Mouse (Mus musculus): ENCODE measurements around the gene Lmod3.

DNA sequence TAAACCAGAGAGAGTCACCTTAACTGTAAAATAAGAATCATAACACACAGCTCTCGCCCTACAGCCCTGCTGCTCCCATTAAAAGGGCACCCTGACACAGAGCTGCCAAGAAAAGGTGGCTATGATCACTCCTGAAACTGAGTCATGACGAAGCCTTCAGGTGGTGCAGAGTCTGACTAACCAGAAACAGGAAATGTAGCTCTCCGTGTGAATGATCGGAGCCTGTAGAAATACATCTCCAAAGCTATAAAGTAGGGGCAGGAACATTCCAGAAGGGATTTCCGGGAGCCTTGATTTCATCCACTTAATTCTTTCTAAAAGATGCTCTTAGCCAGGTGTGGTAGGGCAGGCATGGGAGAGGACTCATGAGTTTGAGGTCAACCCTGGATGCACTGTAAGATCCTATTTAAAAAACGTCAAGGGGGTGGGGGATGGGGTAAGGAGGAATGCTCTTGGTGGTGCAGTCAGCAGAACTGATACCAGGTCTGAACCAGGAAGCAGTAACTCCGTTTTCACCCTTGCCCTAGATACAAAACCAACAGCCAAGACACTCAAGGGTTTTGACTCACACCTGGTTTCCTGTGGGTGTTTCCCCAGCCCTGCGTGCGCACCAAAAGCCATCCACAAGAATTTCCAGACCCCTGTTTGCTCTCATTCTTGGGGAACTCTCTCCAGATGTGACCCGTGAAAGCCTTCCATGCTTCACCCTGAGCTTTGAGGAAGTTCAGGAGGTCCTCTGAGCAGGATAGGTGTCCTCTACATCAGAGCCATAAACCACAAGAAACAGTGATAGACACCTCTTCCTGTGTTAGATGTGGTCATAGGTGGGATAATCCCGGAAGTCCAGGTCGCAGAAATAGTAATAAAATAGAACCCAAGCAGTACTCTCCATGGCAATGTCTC, 41.4 kb upstream of the Lmod3 start:
- no peak for TF ChIP-seq CTCF (IDR thresholded peaks at IDR 0.05; ENCODE audit: low read depth)
- no peak for TF ChIP-seq EP300 (IDR thresholded peaks at IDR 0.05; ENCODE audit: low read depth)
